Mouse (Mus musculus) neural tube, embryonic 12.5 days (tissue): ENCODE results near the gene Chkb. TPM values are rescaled to one million over a fixed set of nuclear protein-coding genes. Genes with fewer than 3 reads are reported as not detected.
"Not testable (repeated sequence)": the region's sequence is repeated elsewhere in the genome, so short reads cannot be mapped to it uniquely, and the experiment has no call there.

ENCODE experiments used
- ATAC-seq: fragments of 200-750 bp; cut with Nextera tagmentation; 2 replicates; pipeline ENCODE4 v1.8.0; 2017; ENCODE audit warnings: low read depth, mild to moderate bottlenecking, moderate TSS enrichment, moderate library complexity; ENCODE audit not compliant: low FRiP score
- H3K27ac ChIP-seq: fragments of 300-500 bp; sonication (generic); 2 replicates; pipeline ENCODE4 v1.5.1; 2016
- H3K27me3 ChIP-seq: fragments of 300-500 bp; sonication (generic); replicated peaks from 2 replicates; pipeline ENCODE4 v1.6.1; 2016; ENCODE audit warnings: mild to moderate bottlenecking
- H3K36me3 ChIP-seq: fragments of 300-500 bp; sonication (generic); 2 replicates; pipeline ENCODE4 v1.6.1; 2016; ENCODE audit warnings: mild to moderate bottlenecking
- H3K4me1 ChIP-seq: fragments of 300-500 bp; sonication (generic); 2 replicates; pipeline ENCODE4 v1.6.1; 2016
- H3K4me2 ChIP-seq: fragments of 300-500 bp; sonication (generic); replicated peaks from 2 replicates; pipeline ENCODE4 v1.6.1; 2016; ENCODE audit warnings: mild to moderate bottlenecking
- H3K4me3 ChIP-seq: fragments of 300-500 bp; sonication (generic); 2 replicates; pipeline ENCODE4 v1.5.1; 2016
- H3K9ac ChIP-seq: fragments of 300-500 bp; sonication (generic); 2 replicates; pipeline ENCODE4 v1.6.1; 2016; ENCODE audit warnings: mild to moderate bottlenecking
- H3K9me3 ChIP-seq: fragments of 300-500 bp; sonication (generic); 2 replicates; pipeline ENCODE4 v1.6.1; 2016; ENCODE audit warnings: mild to moderate bottlenecking
- WGBS: fragments of 180-500 bp; shearing (Covaris S2); methylation state at CpG from one replicate; pipeline ENCODE4 v1.1.7; 2016; 5-methylcytosine and 5-hydroxymethylcytosine counted together
- polyA plus RNA-seq: library from polyadenylated mRNA; unstranded; fragments of >200 nt; fragmentation: Nextera tagmentation; extraction: Ambion mirVana; gene quantifications from 2 replicates; pipeline ENCODE4 v1.2.1, GENCODE M21; 2016

The Chkb gene
- polyA plus RNA-seq, 1 experiment from 2014 or later = 80.1 TPM

- peak overlapping the region; percentile 77 for H3K9ac ChIP-seq
- H3K4me1 ChIP-seq = peaks cover 21% of the 10 kb centered on the region
- H3K27me3 ChIP-seq = peaks cover 6% of the 10 kb centered on the region
- peaks cover 20% of the 10 kb centered on the region for H3K36me3 ChIP-seq
- H3K4me2 ChIP-seq = peak overlapping the region; percentile 82
- H3K4me3 ChIP-seq = peak overlapping the region; percentile 74
- WGBS = 4% methylated on average over 24 of the region's 24 CpGs
- H3K9me3 ChIP-seq = no peaks in the 10 kb centered on the region
- ATAC-seq = peak; percentile 63
- H3K27ac ChIP-seq = peak overlapping the region; percentile 62; the same call in 1 of the 2 replicates
Measured at GRCm38 (mm10) chr15:89452906-89453864, 23.5 kb upstream of the Chkb start.

- Histone ChIP-seq H3K4me3 (no peak overlapping the region), H3K27ac (no peak overlapping the region), H3K4me2 (no peak overlapping the region), H3K9me3 (no peaks in the 10 kb centered on the region), H3K27me3 (no peaks in the 10 kb centered on the region), H3K36me3 (no peaks in the 10 kb centered on the region), H3K9ac (no peak overlapping the region), H3K4me1 (no peaks in the 10 kb centered on the region)
- no peak for ATAC-seq
- 42% methylated on average over 8 of the region's 8 CpGs for WGBS
Measured at GRCm38 (mm10) chr15:89442486-89443070, 12.9 kb upstream of the Chkb start.

GRCm38 (mm10) chr15:89435878-89436277 is 6.2 kb upstream of the Chkb start:
- H3K9me3 ChIP-seq = no peaks in the 10 kb centered on the region
- no peak overlapping the region for H3K4me2 ChIP-seq
- no peak for ATAC-seq
- 89% methylated on average over 5 of the region's 5 CpGs for WGBS
- H3K36me3 ChIP-seq = no peaks in the 10 kb centered on the region
- H3K9ac ChIP-seq = no peak overlapping the region
- H3K27ac ChIP-seq = no peak overlapping the region
- no peaks in the 10 kb centered on the region for H3K4me1 ChIP-seq
- H3K4me3 ChIP-seq = no peak overlapping the region
- H3K27me3 ChIP-seq = no peaks in the 10 kb centered on the region

- Histone ChIP-seq H3K9ac (no peak overlapping the region), H3K27ac (no peak overlapping the region), H3K4me2 (no peak overlapping the region), H3K9me3 (no peaks in the 10 kb centered on the region), H3K36me3 (no peaks in the 10 kb centered on the region), H3K4me1 (0 out of 2 replicates have a peak, but pooled peaks cover 3% of the 10 kb centered on the region), H3K27me3 (no peaks in the 10 kb centered on the region), H3K4me3 (no peak overlapping the region)
- no peak for ATAC-seq
- WGBS = 78% methylated on average over 3 of the region's 3 CpGs
Measured at GRCm38 (mm10) chr15:89434136-89434535, 4.4 kb upstream of the Chkb start.

- Histone ChIP-seq H3K36me3 (no peaks in the 10 kb centered on the region), H3K4me1 (peaks cover 12% of the 10 kb centered on the region; the same call in 1 of the 2 replicates), H3K9me3 (no peaks in the 10 kb centered on the region), H3K9ac (no peak overlapping the region), H3K27me3 (no peaks in the 10 kb centered on the region), H3K4me2 (no peak overlapping the region), H3K27ac (no peak overlapping the region), H3K4me3 (no peak overlapping the region)
- WGBS = 82% methylated on average over 4 of the region's 4 CpGs
- no peak for ATAC-seq
Measured at GRCm38 (mm10) chr15:89432946-89433345, 3.2 kb upstream of the Chkb start.

GRCm38 (mm10) chr15:89431806-89432205 is 2.1 kb upstream of the Chkb start:
- Histone ChIP-seq H3K4me1 (peaks cover 12% of the 10 kb centered on the region; the same call in 1 of the 2 replicates), H3K36me3 (peaks cover 11% of the 10 kb centered on the region), H3K9ac (no peak overlapping the region), H3K4me2 (no peak overlapping the region), H3K27me3 (no peaks in the 10 kb centered on the region), H3K9me3 (no peaks in the 10 kb centered on the region), H3K4me3 (no peak overlapping the region), H3K27ac (no peak overlapping the region)
- WGBS = 93% methylated on average over 6 of the region's 6 CpGs
- ATAC-seq = no peak

GRCm38 (mm10) chr15:89431271-89431670 is 1.6 kb upstream of the Chkb start:
- Histone ChIP-seq H3K9ac (no peak overlapping the region), H3K4me2 (no peak overlapping the region), H3K9me3 (no peaks in the 10 kb centered on the region), H3K4me3 (no peak overlapping the region), H3K4me1 (peaks cover 12% of the 10 kb centered on the region; the same call in 1 of the 2 replicates), H3K27ac (no peak overlapping the region), H3K36me3 (peaks cover 16% of the 10 kb centered on the region), H3K27me3 (no peaks in the 10 kb centered on the region)
- whole genome bisulfite sequencing = 89% methylated on average over 3 of the region's 3 CpGs
- no peak for ATAC-seq

GRCm38 (mm10) chr15:89430771-89431170 is 1.1 kb upstream of the Chkb start:
- Histone ChIP-seq H3K36me3 (peaks cover 21% of the 10 kb centered on the region), H3K4me1 (peaks cover 12% of the 10 kb centered on the region; the same call in 1 of the 2 replicates), H3K4me2 (peak overlapping the region; percentile 88; the same call in 1 of the 2 replicates)
- H3K4me3 ChIP-seq, H3K27ac ChIP-seq, ATAC-seq, H3K9ac ChIP-seq, H3K9me3 ChIP-seq, H3K27me3 ChIP-seq: not testable (repeated sequence)
- 83% methylated on average over 9 of the region's 9 CpGs for WGBS

- Histone ChIP-seq H3K27me3 (no peaks in the 10 kb centered on the region), H3K4me2 (peak overlapping the region; percentile 88), H3K27ac (peak overlapping the region; percentile 94; the same call in 1 of the 2 replicates), H3K36me3 (peaks cover 23% of the 10 kb centered on the region), H3K4me3 (peak overlapping the region; percentile 71), H3K9me3 (no peaks in the 10 kb centered on the region), H3K4me1 (peaks cover 12% of the 10 kb centered on the region; the same call in 1 of the 2 replicates), H3K9ac (peak overlapping the region; percentile 73)
- WGBS = 49% methylated on average over 6 of the region's 6 CpGs
- ATAC-seq = no peak
Measured at GRCm38 (mm10) chr15:89430341-89430740, 633 bp upstream of the Chkb start.

GRCm38 (mm10) chr15:89428821-89429351 is 822 bp downstream of the Chkb start:
- Histone ChIP-seq H3K4me2 (peak overlapping the region; percentile 88), H3K4me1 (peaks cover 12% of the 10 kb centered on the region; the same call in 1 of the 2 replicates), H3K9me3 (no peaks in the 10 kb centered on the region), H3K27me3 (no peaks in the 10 kb centered on the region), H3K4me3 (peak overlapping the region; percentile 71), H3K9ac (peak overlapping the region; percentile 73), H3K36me3 (peaks cover 28% of the 10 kb centered on the region), H3K27ac (0 out of 2 replicates have a peak overlapping the region, but pooled peaks have one; percentile 94)
- peak; percentile 49 for ATAC-seq
- 3% methylated on average over 22 of the region's 22 CpGs for WGBS

- Histone ChIP-seq H3K9ac (peak overlapping the region; percentile 73), H3K27ac (no peak overlapping the region), H3K4me2 (peak overlapping the region; percentile 88), H3K4me3 (peak overlapping the region; percentile 71), H3K4me1 (peaks cover 12% of the 10 kb centered on the region; the same call in 1 of the 2 replicates), H3K27me3 (no peaks in the 10 kb centered on the region), H3K9me3 (no peaks in the 10 kb centered on the region), H3K36me3 (peaks cover 29% of the 10 kb centered on the region)
- ATAC-seq = no peak
- WGBS = 81% methylated on average over 19 of the region's 19 CpGs
Measured at GRCm38 (mm10) chr15:89428136-89428790, 1.4 kb downstream of the Chkb start.
